Mouse (Mus musculus): ENCODE results near the gene Palm2.

The Palm2 gene

GRCm38 (mm10) chr4:57514003-57514937 lies 80.2 kb downstream of the Palm2 start:
- DNase-seq (ENCODE audit: low spot score): no peak

DNA sequence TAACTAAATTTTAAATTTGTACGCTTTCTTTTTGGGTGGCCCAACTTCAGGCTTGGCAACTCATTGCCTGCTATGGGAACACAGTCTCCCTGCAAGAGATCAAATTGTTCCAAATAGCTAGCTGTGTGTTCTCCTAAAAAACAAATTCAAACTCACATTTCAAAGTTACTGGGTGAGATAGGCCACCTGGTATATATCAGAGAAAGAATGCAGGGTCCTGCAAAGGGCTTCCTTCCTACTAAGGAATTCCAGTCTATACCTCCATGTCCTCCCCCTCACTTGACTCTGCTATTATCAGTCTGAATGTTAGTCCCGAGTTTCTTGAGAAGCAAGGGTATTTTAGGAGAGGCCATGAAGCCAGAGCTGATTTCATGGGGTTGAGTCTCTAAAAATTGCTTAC lies 81.3 kb downstream of the Palm2 start:
- no peak for DNase-seq (ENCODE audit: low spot score)

DNA sequence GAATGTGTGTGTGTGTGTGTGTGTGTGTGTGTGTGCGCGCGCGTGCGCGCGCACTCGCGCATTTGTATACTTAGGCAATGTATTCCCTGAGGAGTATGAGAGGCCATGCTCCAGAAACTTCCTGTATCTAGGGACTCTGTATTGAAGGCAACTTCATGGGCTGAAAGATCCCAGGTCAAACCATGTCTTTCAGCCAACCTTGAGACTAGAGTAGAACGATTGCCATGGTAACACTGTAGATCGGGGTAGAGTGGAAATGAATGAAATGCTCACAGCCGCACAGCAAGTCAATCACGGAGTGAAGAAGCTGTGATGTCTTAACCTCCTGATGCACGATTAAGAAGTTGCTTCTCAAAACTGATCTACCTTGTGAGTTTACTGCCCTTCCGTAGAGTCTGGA lies 89.4 kb downstream of the Palm2 start:
- DNase-seq (ENCODE audit: low spot score): no peak

DNA sequence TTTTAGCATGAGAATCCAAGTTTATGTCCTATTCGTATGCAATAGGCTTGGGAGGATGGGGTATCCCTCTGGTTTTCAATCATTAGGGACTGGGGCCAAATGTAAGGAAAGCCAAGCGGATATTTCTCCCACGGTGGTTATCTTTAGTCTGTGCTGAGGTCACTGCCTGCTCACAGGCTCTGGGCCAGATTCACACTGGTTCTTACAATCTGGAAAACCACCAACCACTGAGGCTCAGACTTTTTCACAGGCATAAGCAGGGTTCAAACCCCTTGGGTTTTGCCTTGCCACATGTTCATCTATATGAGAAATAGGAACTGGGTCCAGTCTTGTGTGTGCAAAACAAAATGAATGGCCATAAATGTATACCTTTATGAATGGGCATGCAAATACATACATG lies 90.4 kb downstream of the Palm2 start:
- no peak for DNase-seq (ENCODE audit: low spot score)

- no peak for DNase-seq (ENCODE audit: low spot score)
Observed at GRCm38 (mm10) chr4:57525221-57526011, 91.4 kb downstream of the Palm2 start.

- no peak for DNase-seq (ENCODE audit: low spot score)
Observed at GRCm38 (mm10) chr4:57528296-57528695, 94.2 kb downstream of the Palm2 start.

DNA sequence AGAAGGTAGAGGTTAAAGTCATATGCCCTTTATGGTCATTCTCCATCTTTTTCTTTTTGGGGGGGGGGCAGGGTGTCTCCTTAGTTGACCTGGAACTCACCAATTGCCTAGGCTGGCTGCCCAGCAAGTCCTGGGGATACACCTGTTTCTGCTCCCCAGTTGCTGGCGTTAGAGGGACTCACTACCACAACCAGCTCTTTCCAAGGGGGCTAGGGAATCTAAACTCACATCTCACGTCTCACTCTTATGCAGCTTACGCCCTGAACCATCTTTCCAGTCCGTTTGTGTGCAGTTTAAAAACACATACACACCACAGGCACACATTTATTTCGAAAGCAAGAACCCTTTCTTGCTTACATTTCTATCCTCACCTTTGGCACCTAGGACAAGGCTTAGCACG lies 99.6 kb downstream of the Palm2 start:
- DNase-seq (ENCODE audit: low spot score): no peak

GRCm38 (mm10) chr4:57534232-57534631 lies 100.2 kb downstream of the Palm2 start:
- DNase-seq (ENCODE audit: low spot score): no peak

DNA sequence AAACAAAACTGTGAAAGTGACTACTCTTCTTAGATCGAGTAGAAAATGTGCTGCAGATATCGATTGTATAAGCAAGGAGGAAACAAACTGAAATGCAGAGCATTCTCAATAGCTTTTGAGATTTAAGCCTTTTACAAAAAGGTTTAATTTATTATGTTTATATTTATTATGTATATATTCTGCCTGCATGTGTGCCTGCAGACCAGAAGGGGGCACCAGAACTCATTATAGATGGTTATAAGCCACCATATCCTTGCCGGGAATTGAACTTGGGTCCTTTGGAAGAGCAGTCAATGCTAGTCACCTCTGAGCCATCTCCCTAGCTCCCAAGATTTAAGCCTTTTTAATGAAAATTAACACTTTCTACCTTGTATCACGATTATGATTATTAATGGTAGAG lies 101.0 kb downstream of the Palm2 start:
- no peak for DNase-seq (ENCODE audit: low spot score)

- no peak for DNase-seq (ENCODE audit: low spot score)
Observed at GRCm38 (mm10) chr4:57538029-57538688, 104.1 kb downstream of the Palm2 start.

GRCm38 (mm10) chr4:57543692-57544256 lies 109.7 kb downstream of the Palm2 start:
- no peak for DNase-seq (ENCODE audit: low spot score)

GRCm38 (mm10) chr4:57547785-57548184 lies 113.7 kb downstream of the Palm2 start:
- DNase-seq (ENCODE audit: low spot score): no peak

DNA sequence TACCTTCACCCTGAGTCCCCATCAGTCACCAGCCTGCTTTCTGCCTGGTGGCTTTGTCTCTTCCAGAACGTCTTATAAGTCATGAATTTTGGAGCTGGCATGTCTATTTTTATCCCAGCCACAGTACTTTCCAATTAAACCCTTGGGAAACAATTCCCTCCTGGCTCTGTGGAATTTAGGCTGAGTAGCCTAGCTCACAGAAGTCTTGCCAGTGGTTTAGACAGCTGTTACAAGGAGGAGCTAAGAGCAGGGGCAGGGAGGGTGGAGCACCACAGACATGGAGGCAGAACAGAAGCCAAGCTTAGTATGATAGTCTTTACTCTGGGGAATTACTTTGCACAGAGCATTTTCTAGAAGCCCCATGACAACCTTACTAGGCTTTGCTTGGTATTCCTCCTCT lies 116.2 kb downstream of the Palm2 start:
- DNase-seq (ENCODE audit: low spot score): no peak

DNA sequence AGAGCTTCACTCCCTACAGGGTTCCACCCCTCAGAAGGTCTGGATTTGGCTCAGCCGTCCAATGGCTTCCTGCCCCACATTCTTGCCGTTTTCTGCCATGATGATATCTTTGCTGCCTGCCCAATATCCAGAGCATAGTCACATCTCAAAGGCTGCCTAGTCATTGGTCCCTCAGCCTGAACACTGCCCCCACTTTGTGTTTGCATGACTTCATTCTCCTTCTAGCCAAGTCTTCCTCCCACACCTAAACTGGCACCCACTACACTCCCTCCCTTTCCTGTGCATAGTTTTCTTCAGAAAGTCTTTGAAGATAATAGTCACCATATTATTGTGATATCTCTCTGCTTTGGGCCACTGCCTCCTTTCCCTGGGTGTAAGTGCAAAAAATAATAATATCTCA lies 123.1 kb downstream of the Palm2 start:
- no peak for DNase-seq (ENCODE audit: low spot score)

GRCm38 (mm10) chr4:57559438-57559837 lies 125.4 kb downstream of the Palm2 start:
- no peak for DNase-seq (ENCODE audit: low spot score)

GRCm38 (mm10) chr4:57560010-57560409 lies 126.0 kb downstream of the Palm2 start:
- no peak for DNase-seq (ENCODE audit: low spot score)

DNA sequence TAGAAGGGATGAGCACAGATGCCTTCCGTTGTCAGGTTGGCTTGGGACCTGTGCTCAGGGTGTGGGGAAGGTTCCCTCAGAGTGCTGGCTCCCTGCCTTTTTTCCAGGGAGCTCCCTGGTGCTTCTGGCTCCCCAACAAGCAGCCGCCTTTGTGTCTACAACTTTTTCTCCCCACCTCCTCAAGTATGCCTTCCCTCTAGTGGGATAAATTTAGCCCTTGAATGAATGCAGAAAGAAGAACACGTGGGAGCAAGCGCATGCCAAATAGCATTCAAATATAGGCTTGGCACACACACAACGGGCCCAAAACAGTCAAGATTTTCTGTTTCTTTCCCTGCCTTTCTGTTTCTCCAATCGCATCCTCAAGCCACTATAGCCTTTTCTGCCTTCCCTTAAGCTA lies 127.0 kb downstream of the Palm2 start:
- no peak for DNase-seq (ENCODE audit: low spot score)

DNA sequence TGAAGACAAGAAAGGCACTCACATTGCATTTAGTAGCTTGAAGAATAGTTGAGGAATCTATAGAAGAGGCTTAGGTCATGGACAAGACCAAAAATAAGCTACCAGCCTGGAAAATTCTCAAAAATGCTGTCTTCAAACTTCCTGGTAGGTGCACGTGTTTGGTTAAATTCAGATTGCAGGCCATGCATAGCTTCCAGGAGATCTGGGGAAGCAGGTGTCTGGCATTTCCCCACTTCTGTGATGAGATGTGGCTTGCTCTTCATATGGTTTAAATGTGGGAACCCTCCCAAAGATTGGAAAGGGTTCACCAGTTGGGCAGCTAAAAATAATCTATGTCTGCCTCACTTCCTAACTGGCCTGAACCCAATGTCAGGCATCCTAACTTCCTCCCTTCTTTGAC lies 131.2 kb downstream of the Palm2 start:
- no peak for DNase-seq (ENCODE audit: low spot score)

- no peak for DNase-seq (ENCODE audit: low spot score)
Observed at GRCm38 (mm10) chr4:57565811-57566210, 131.8 kb downstream of the Palm2 start.

- DNase-seq (ENCODE audit: low spot score): peak; percentile 17
Observed at GRCm38 (mm10) chr4:57567666-57568206, 133.7 kb downstream of the Palm2 start, which contains the start of gene Pakap. Gene Pakap (plus strand): TSS chr4:57568179.

- DNase-seq (ENCODE audit: low spot score): no peak
Observed at GRCm38 (mm10) chr4:57568268-57569068, 134.4 kb downstream of the Palm2 start.

Data from urinary bladder, postnatal 10 days (tissue).